Mouse (Mus musculus) heart, embryonic 14.5 days (tissue): ENCODE results near the gene Psen2. TPM values are rescaled to one million over a fixed set of nuclear protein-coding genes. Genes with fewer than 3 reads are reported as not detected.

Source experiments
- ATAC-seq: fragments of 200-750 bp; cut with Nextera tagmentation; 2 replicates; pipeline ENCODE4 v1.8.0; 2017; ENCODE audit warnings: low read depth, moderate TSS enrichment; ENCODE audit not compliant: insufficient number of reproducible peaks, insufficient read depth, low FRiP score
- H3K27ac ChIP-seq, 2 experiments: fragments of 200-500 bp in 1 of 2; fragments of 300-500 bp in 1 of 2; sonication (generic) in 1 of 2; replicated peaks in 1 of 2; 2 replicates each; pipeline ENCODE4 v1.5.1; 2012 to 2014; ENCODE audit warnings: low read depth in 2 of 2, low read length in 2 of 2, control low read depth in 1 of 2, mild to moderate bottlenecking in 1 of 2, mixed read lengths in 1 of 2; ENCODE audit not compliant: control insufficient read depth in 1 of 2, insufficient read depth in 1 of 2
- H3K27me3 ChIP-seq: fragments of 300-500 bp; sonication (generic); 2 replicates; pipeline ENCODE4 v1.6.1; 2014; ENCODE audit warnings: mild to moderate bottlenecking, low read length, control low read depth; ENCODE audit not compliant: control insufficient read depth, insufficient read depth
- H3K36me3 ChIP-seq: fragments of 300-500 bp; sonication (generic); 2 replicates; pipeline ENCODE4 v1.6.1; 2014; ENCODE audit warnings: mild to moderate bottlenecking, control low read depth, low read length, mixed read lengths; ENCODE audit not compliant: control insufficient read depth, insufficient read depth
- H3K4me1 ChIP-seq, 2 experiments: fragments of 200-500 bp in 1 of 2; fragments of 300-500 bp in 1 of 2; sonication (generic) in 1 of 2; 2 replicates each; pipeline ENCODE4 v1.6.1; 2012 to 2014; ENCODE audit warnings: low read length in 2 of 2, control low read depth in 1 of 2, mixed read lengths in 1 of 2; ENCODE audit not compliant: control insufficient read depth in 2 of 2, insufficient read depth in 2 of 2
- H3K4me2 ChIP-seq: fragments of 300-500 bp; sonication (generic); 2 replicates; pipeline ENCODE4 v1.6.1; 2014; ENCODE audit warnings: mild to moderate bottlenecking, low read length
- H3K4me3 ChIP-seq, 2 experiments: fragments of 200-500 bp in 1 of 2; fragments of 300-500 bp in 1 of 2; sonication (generic) in 1 of 2; 2 replicates each; pipeline ENCODE4 v1.5.1; 2012 to 2014; ENCODE audit warnings: low read length in 2 of 2, mild to moderate bottlenecking in 2 of 2, control low read depth in 1 of 2, low read depth in 1 of 2, moderate library complexity in 1 of 2; ENCODE audit not compliant: control insufficient read depth in 1 of 2, insufficient read depth in 1 of 2
- H3K9ac ChIP-seq: fragments of 300-500 bp; sonication (generic); 2 replicates; pipeline ENCODE4 v1.6.1; 2014; ENCODE audit warnings: mild to moderate bottlenecking, low read length
- H3K9me3 ChIP-seq: fragments of 300-500 bp; sonication (generic); 2 replicates; pipeline ENCODE4 v1.6.1; 2016; ENCODE audit warnings: low read length, control low read depth; ENCODE audit not compliant: control insufficient read depth
- WGBS: fragments of 180-500 bp; shearing (Covaris S2); extraction: QIAGEN DNeasy Blood & Tissue Kit; methylation state at CpG from one replicate; pipeline ENCODE4 v1.1.7; 2014; 5-methylcytosine and 5-hydroxymethylcytosine counted together
- polyA plus RNA-seq: library from polyadenylated mRNA; unstranded; fragments of >200 nt; fragmentation: Nextera tagmentation; extraction: Ambion mirVana; gene quantifications from 2 replicates; pipeline ENCODE4 v1.2.1, GENCODE M21; 2014

The Psen2 gene
- polyA plus RNA-seq, 1 experiment from 2014 or later = 14.7 TPM

- H3K9ac ChIP-seq = peak overlapping the region; percentile 63; the same call in 1 of the 2 replicates
- WGBS = 83% methylated on average over 3 of the region's 3 CpGs
- ATAC-seq = no peak
Measured at GRCm38 (mm10) chr1:180226766-180227165, 36.5 kb downstream of the Psen2 start.

DNA sequence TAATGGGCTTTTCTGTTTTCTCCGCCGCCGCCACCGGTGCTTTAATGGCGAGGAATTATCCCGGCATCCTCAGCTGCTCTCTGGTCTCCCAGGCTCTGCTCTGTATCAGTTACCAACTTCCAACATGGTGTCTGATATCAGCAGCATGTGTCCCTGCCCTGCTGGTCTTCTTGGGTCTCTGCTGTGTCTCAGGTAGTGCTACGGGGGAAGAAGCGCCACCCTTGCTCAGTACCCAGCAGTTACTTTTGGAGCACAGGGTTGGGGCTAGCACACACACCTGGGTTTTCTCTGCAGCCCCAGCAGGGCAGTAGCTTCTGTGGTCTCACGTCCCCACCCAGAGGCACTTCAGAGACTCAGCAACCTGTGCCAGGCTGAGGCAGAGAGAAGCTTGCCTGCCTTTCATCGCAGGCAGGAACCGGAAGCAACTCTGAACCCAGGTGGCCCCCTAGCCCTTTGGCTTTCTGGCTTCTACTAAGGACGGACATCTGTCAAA is 37.0 kb downstream of the Psen2 start:
- 0 out of 2 replicates have a peak, but pooled peaks cover 3% of the 10 kb centered on the region for H3K9me3 ChIP-seq
- peak overlapping the region; percentile 77 for H3K4me2 ChIP-seq
- peak overlapping the region; percentile 4 to 66; a peak in 3 of 4 replicates for H3K27ac ChIP-seq
- H3K4me1 ChIP-seq = peaks cover 6 to 11% of the 10 kb centered on the region in 2 experiments; a peak in 3 of 4 replicates
- peak overlapping the region; percentile 43 to 53 for H3K4me3 ChIP-seq
- WGBS = 5% methylated on average over 12 of the region's 12 CpGs
- peak; percentile 51 for ATAC-seq
- H3K36me3 ChIP-seq = no peaks in the 10 kb centered on the region; the same call in 1 of the 2 replicates
- H3K9ac ChIP-seq = peak overlapping the region; percentile 63
- no peaks in the 10 kb centered on the region for H3K27me3 ChIP-seq

More at GRCm38 (mm10) chr1:180226766-180227165, 36.5 kb downstream of the Psen2 start:
- Histone ChIP-seq H3K4me3 (no peak overlapping the region), H3K27me3 (no peaks in the 10 kb centered on the region), H3K27ac (no peak overlapping the region; a peak in 1 of 4 replicates), H3K4me2 (peak overlapping the region; percentile 77), H3K4me1 (peaks cover 6 to 11% of the 10 kb centered on the region in 2 experiments; a peak in 3 of 4 replicates), H3K36me3 (no peaks in the 10 kb centered on the region; the same call in 1 of the 2 replicates), H3K9me3 (0 out of 2 replicates have a peak, but pooled peaks cover 3% of the 10 kb centered on the region)

DNA sequence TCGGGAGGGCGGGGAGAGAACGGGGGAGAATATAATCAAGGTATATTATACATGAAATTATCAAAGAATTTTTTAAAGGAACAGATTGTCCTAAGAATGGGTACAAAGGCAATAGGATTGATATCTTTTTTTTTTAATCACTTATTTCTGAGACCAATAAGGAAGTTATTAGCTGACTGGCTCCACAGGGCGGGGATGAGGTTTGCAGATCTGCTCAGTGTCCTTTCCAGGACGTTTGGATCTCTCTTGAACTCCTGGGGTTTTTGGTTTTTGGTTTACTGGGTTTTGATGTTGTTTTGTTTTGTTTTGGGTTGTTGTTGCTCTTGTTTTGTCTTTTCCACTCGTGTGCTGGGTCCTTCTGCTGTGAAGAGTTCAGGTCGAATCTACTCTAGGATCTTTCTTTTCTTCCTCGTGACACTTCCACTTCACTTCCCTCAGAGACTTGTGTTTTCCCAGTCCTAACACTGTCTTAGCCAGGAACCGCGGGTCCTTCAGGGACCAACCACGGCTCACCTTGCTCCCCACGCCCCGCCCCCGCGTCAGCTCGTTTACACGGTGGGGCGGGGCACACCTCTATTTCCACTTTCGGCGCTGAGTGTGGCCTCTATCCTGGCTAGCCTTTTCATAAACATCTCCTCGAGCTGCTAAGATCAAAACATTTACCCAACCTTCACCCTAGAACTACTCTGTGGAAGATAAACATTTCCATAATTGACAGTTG is 37.6 kb downstream of the Psen2 start:
- no peaks in the 10 kb centered on the region; the same call in 1 of the 2 replicates for H3K36me3 ChIP-seq
- H3K4me2 ChIP-seq = peak overlapping the region; percentile 77
- H3K27ac ChIP-seq = peak overlapping the region; percentile 4 to 66; a peak in 3 of 4 replicates
- H3K27me3 ChIP-seq = no peaks in the 10 kb centered on the region
- H3K9ac ChIP-seq = peak overlapping the region; percentile 63
- peaks cover 6 to 11% of the 10 kb centered on the region in 2 experiments; a peak in 3 of 4 replicates for H3K4me1 ChIP-seq
- peak overlapping the region; percentile 43 to 53 for H3K4me3 ChIP-seq
- WGBS = 13% methylated on average over 21 of the region's 21 CpGs
- ATAC-seq = peak; percentile 77
- 0 out of 2 replicates have a peak, but pooled peaks cover 3% of the 10 kb centered on the region for H3K9me3 ChIP-seq

GRCm38 (mm10) chr1:180222007-180222406 is 41.2 kb downstream of the Psen2 start:
- H3K27me3 ChIP-seq = no peaks in the 10 kb centered on the region
- no peak overlapping the region for H3K27ac ChIP-seq
- no peak for ATAC-seq
- H3K4me2 ChIP-seq = no peak overlapping the region
- no peak overlapping the region for H3K9ac ChIP-seq
- H3K36me3 ChIP-seq = no peaks in the 10 kb centered on the region
- H3K4me1 ChIP-seq = peaks cover 6 to 11% of the 10 kb centered on the region in 2 experiments; a peak in 3 of 4 replicates
- H3K9me3 ChIP-seq = no peaks in the 10 kb centered on the region
- H3K4me3 ChIP-seq = no peak overlapping the region
- WGBS = 86% methylated on average over 1 of the region's 1 CpGs

GRCm38 (mm10) chr1:180220791-180221542 is 42.3 kb downstream of the Psen2 start:
- WGBS = 85% methylated on average over 19 of the region's 19 CpGs

DNA sequence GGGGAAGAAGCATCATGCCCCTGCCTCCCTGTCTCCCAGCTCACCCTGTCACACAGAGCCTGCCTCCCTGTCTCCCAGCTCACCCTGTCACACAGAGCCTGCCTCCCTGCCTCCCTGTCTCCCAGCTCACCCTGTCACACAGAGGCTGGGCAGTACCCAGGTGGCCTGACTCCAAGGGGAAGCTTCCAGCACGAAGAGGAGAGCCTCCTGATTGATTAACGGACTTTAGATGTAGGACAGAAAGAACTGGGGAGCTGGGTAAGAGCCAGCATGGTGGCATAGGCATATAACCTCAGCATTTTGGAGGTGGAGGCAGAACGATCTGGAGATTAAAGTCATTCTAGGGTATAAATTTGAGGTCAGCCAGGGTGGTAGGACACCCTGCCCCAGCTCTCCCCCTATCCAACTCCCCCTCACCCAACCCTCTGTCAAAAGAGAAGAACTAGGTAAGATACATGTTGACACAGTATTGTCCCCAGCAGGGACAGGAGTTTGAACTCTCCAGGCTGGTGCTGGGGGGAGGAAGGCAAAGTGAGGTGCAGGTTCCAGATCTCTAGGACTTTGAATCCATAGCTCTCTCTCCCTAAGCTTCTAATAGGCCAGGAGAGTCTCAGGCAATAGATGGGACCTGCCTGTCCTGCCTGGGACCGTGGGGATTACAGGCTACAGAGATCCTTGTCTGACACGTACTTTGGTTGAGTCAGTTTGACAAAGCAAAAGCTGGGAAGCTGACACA is 46.5 kb downstream of the Psen2 start:
- Histone ChIP-seq H3K27ac (no peak overlapping the region), H3K4me1 (no peaks in the 10 kb centered on the region), H3K4me2 (no peak overlapping the region), H3K36me3 (no peaks in the 10 kb centered on the region), H3K9me3 (no peaks in the 10 kb centered on the region), H3K27me3 (no peaks in the 10 kb centered on the region), H3K4me3 (no peak overlapping the region), H3K9ac (no peak overlapping the region)
- no peak for ATAC-seq
- 52% methylated on average over 5 of the region's 5 CpGs for WGBS

More at GRCm38 (mm10) chr1:180220791-180221542, 42.3 kb downstream of the Psen2 start:
- no peak for ATAC-seq
- no peaks in the 10 kb centered on the region for H3K9me3 ChIP-seq
- H3K4me1 ChIP-seq = peaks cover 2 to 5% of the 10 kb centered on the region in 2 experiments; a peak in 2 of 4 replicates
- no peak overlapping the region for H3K27ac ChIP-seq
- no peak overlapping the region for H3K4me2 ChIP-seq
- H3K27me3 ChIP-seq = no peaks in the 10 kb centered on the region
- no peak overlapping the region for H3K4me3 ChIP-seq
- H3K9ac ChIP-seq = no peak overlapping the region
- H3K36me3 ChIP-seq = no peaks in the 10 kb centered on the region

DNA sequence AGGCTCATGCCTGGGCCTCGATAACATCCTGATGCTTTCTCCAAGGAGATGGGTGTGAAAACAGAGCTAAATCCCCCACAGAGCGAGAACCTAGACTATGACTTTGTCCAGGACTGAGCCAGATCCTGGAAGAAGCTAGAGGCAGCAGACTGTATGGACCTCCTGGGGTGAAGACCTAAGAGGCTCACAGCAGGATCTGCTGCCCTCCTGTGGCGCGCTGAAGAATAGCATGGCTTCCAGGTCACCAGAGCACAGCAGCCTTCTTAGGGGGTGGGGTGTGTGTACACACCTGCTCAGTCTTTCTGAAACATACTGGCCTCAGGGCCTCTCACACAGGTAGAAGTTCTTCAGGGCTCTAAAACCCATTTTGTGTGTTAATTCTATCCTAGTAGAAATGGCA is 48.2 kb downstream of the Psen2 start:
- Histone ChIP-seq H3K36me3 (no peaks in the 10 kb centered on the region), H3K27ac (no peak overlapping the region), H3K9ac (no peak overlapping the region), H3K4me3 (no peak overlapping the region), H3K27me3 (no peaks in the 10 kb centered on the region), H3K9me3 (no peaks in the 10 kb centered on the region), H3K4me1 (peaks cover 6 to 9% of the 10 kb centered on the region in 2 experiments), H3K4me2 (no peak overlapping the region)
- 17% methylated on average over 4 of the region's 4 CpGs for WGBS
- ATAC-seq = peak; percentile 73; the same call in 1 of the 2 replicates
